Mouse (Mus musculus) spleen, postnatal 36 days (tissue): ENCODE measurements at regions not wholly inside any gene's neighbourhood (a gene's known extent, or its start where the extent isn't known, plus 50 kb on each side); places are given as distances from the start of the nearest gene placed in this dataset.
A peak's percentile ranks its signal among the peaks of the same experiment; 100 is the strongest.

Experiments used
- DNase-seq, 2 experiments: peaks; one replicate each; pipeline ENCODE4 v3.0.0; 2022; ENCODE audit warnings: low spot score in 2 of 2, mixed read lengths in 1 of 2

- no peak for DNase-seq
These were observed 124.7 kb upstream of the Tank start for GRCm38 (mm10) chr2:61453490-61454281.

DNA sequence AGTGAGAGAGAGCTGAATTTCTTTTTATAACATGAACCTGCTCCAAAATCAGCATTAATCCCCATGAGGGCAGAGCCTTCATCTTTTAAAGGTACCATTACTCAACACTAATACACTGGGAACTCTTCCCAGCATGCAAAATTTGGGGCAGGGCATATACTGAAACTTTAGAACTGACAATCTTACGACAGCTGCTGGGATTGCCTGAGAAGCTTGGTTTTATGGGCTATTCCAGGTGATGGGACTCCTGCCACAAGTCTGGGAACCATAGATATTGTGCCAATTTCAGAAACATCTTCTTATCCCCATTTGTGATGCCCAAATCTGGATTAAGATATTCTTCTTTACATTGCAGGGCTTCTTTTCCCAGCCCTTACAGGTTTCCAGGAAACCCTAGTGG, 125.8 kb upstream of the Tank start:
- DNase-seq = no peak

DNA sequence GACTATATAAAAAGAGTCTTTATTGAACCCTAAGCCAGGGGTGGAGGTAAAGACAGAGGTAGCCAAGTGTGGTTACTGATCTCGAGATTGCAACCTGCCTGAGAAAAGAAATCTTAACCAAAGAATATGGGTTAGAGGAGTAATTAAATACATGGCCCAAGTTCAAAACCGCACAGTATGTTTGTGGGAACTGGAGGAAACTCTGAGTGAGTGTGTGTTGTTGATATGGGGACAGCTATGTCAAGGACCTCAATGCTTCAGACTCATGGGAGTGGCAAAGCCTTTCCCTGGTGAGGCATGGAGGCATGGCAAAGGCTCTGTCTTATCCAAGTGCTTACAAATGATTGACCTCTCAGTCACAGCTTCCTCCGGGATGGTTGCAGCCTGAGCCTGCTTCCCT, 127.7 kb upstream of the Tank start:
- no peak for DNase-seq

GRCm38 (mm10) chr2:61436591-61436990, 141.8 kb upstream of the Tank start:
- DNase-seq = no peak

GRCm38 (mm10) chr2:61407881-61408280, 170.5 kb upstream of the Tank start:
- no peak for DNase-seq

- no peak for DNase-seq
These were observed 172.2 kb upstream of the Tank start for GRCm38 (mm10) chr2:61406104-61406751.

GRCm38 (mm10) chr2:61405261-61405660, 173.1 kb upstream of the Tank start:
- no peak for DNase-seq

DNA sequence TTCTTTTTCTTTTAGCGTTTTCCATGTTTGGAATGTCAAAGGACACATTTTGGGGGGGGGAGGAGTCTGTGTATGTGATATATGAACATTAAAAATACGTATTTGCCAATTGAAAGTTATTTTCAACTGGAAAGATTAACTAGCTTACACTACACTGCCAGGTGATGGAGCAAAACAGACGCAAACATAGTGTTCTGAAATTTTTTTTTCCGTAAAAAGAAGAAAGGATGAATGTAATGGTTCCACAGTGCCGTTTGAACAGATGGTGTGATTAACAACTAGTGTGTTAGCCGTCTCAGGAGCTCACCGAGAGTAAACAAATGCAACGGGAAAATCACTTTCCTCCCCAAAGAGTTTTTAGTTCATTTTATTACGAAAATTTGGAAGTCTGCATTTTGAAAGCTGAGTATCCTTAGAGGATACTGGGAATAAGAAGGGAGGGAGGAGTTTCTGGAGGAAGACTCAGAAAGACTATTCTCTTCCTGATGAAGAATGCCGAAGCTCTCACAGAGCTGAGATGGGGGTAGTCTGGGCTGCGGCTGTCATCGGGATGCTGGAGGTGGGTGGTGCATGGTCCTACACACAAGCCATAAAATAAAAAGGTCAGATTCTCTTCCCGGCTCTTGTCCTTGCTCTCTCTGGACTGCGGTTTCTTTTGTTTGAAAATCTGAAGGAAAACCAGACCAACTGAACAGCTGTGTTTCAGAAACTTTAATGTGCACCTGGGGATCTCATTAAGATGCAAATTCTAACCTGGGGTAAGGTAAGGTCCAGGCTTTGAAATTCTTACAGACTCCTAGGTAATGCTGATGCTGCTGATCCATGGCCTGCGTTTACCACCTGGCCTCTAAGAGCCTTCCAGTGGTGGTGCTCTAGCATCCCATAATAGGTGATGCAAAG, 175.5 kb upstream of the Tank start:
- no peak for DNase-seq

DNA sequence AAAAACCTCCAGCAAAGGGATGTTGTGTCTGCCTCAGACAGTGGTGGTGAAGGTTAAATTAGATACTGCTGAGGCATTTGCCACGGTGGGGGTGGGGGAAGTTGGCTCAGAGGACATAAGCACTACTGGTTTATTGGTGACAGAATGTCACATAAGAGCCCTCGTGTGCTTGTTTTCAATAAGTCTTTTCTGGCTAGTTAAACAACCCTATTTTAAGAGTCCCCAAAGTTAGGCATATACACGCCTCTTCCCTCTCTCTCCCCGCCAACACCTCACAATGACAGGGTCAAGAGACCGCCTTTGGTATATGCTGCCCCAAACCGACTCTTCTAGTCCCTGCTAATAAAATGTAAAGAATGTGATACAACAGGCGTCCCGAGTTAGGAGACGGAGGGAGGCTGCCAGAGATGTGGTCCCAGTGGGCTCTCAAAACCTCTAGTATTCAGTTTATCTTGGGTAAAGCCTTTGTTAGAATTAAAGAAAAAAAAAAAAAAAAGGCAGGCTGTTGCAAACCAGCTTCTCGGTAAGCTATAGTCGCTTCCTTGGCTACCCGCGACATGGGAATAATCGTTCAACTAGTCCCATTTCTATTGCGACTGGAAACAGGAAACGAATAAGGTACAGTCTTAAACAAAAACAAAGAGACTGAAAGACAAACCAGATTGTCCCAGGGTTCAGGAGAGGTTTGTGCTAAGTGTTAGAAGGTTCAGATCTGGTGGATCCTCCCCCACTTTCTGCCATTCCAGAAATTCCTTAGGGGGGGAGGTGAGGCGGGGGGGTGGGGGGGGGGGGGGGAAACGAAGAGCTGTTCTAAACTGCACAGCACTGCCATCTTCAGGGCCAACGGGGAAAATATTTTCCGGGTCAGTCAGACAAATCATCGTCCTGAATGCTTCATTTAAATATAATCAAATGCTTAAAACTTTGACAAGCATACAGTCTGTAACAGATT, 176.5 kb upstream of the Tank start:
- peak; percentile 3 to 12 for DNase-seq

DNA sequence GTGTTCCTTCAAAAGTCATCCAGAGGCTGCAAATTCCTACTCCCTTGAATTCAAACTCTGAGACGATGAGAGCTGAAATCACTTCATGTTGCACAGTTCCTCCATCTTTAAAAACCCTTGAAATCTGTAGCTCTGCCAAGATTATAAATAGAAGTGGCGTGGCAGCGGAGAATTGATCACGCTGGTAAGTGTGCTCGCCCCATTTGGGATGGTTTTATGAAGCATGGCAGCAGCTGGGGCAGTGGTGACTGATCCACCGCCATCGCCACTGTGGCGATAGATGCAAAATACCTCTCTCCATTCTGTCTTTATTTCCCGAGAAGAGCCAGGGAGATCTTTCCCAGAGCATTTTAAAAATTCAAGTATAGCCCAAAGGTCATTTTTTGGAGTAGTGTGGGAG, 179.8 kb upstream of the Tank start:
- DNase-seq = no peak

- DNase-seq = no peak
These were observed 188.8 kb upstream of the Tank start for GRCm38 (mm10) chr2:61389622-61390021.

DNA sequence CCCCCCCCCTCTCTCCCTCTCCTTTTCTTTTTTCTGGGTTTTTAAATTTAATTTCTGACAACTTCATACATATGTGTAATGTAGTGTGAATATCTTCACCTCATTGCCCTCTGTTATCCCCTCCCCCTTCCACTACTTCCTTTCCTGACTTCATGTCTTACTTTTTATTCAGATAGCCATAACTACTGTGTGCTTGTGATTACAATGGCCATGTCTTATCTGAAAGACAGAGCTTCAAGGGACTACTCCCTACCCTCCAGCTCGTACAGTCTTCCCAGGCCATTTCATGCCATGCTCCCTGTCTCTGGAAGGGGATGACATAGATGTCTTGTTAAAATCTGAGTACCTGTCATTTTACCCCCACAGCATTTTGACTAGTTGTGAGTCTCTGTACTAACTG, 189.2 kb upstream of the Tank start:
- DNase-seq = no peak

DNA sequence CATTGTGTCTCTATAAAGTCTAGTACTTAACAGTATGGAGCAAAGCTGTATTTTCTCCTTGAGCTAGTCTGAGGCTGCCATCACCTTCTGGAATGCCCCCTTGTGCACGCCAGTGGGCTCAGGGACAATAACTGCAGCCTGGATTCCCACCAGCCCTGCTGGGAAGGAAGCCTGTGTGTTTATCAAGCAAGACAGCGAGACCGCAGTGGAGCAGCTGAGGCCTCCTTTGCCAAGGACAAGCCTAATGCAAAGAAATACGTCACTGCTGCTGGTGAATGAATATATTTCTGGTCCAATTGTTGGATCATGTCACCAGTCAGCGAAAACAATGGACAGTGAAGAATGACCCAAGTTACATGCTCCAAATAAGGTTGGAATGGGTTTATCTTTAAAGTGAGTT, 190.8 kb upstream of the Tank start:
- DNase-seq = no peak

DNA sequence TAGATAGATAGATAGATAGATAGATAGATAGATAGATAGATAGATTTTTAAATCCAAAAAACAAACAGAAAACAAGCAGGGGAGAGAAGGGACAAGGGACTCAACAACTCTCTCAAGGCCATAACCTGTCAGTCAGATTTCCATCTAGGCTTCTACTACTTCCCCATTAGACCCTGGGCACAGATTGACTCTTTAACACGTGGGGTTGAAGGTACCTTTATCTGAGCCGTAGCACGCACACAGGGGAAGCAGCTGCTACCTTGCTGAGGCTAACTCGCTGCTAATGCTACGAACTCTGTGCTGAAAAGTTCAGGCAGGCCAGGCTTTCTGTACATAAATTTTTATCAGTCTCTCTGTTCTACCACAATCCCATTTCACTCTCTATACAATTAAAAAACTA, 191.4 kb upstream of the Tank start:
- DNase-seq = no peak

DNA sequence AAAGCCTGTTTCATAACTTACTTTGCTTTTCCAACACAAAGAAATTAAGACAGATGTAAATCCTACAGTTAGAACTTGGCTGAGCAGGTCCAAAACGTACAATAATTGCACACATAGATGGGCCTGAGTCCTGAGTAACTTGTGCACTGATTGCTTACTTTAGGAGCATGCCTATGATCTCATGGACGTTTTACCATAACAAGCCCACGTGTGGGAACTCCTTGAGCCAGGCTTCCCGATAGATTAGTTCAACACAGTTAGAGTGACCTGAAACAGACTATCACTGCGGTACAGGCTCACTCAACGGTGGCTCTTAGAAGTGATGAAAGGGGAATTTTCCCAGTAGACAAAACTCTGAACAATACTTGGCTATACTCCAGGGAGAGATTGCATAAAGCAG, 193.9 kb upstream of the Tank start:
- no peak for DNase-seq

- no peak for DNase-seq
These were observed 194.6 kb upstream of the Tank start for GRCm38 (mm10) chr2:61383744-61384295.

DNA sequence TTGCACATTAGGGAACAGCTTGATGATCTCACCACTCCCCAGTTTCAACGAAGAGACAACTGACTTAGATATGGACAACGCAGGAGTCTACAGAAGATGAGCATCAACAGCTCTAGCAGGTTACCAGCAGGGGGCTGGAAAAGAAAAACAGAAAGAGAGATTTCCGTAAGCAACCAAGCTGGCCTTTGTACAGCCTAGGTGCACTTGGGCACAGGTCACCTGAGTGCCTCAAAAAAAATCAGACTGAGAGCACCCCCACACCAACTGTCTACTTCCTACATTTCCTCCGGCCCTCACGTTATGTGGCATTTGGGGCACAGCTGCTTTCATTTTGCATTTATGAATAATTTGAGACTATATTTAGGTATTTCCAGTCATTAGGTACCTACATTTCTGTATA, 199.3 kb upstream of the Tank start:
- DNase-seq = no peak

DNA sequence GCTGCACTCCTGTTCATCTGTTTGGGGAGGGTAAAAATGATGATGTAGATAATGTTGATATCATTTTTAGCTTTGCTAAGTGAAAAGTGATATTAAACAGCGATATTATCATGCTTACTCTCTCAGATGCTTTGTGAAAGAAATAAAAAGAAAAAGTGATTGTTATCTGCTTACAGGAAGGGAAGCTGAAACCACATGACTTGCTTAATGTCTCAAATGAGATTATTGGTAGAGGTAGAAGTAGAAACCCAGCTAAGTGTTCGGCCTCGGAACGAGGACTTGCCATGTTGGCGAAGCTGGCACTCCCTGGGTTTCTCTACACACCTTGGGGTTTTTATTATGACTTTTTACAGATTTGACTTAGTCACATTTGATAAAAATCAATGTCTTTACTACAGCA, 200.1 kb upstream of the Tank start:
- DNase-seq = no peak

- DNase-seq = no peak
These were observed 200.6 kb upstream of the Tank start for GRCm38 (mm10) chr2:61377756-61378155.

DNA sequence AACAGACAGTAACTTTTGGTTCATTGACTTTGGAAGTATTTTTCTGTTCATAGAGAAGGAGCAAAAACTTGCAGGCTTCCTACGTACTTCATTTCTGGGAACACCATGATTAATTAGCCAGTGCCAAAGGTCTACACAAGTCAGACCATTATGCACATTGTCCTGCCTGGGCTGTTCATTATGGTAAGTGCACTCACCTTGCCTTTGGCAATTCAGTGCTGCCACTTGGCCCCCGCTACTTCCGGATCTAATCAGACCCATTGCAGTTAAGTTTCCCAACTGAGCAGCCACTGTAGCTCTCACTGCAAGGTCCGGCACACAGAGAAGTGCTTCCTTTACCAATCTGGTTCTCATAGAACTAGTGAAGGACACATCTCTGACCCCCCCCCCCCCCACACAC, 215.8 kb upstream of the Tank start:
- DNase-seq = no peak

DNA sequence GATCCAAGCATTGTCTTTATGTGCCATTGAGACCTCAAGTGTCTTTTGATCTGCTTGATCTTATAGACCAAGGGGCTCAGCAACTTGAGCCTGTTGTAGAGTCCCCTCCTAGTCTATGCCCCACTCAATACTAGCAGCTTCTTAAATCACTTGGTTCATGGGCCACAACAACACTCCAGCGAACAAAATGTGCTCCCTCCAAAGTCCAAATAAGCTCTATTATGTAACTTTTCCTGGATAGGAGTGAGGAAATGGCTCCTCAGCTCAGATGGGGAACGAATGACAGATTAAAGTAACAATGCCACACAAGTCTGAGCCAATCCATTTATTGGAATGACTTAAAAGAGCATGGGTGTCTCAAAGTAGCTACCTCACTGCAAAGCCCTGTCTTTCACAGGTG, 217.0 kb upstream of the Tank start:
- no peak for DNase-seq
